Comparison of ENCODE assay signal across 10 mouse cellular contexts in the genomic region with DNA sequence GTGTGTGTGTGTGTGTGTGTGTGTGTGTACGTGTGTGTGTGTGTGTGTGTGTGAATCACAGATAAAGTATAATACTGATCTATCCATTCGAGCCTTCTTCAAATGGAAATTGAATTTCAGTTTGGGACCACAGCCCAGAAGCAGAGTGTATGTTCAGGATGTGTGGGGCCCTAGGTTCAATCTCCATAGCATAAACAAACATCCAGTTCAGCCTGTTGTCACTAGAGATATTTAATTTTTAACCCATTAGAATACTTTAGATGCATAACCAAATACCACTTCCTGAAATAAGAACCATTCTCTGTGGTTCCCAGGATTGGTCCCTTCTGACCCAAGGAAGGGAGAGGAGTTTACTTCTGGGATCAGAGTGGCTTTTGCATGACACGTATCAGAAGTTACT.
A peak's percentile ranks its signal among the peaks of the same experiment; 100 is the strongest.
DNase-seq lines count a peak whose midpoint lies in the region; ATAC-seq and TF ChIP-seq lines count a peak whose summit lies in the region.
"Had no signal": no experiment of that assay in that cellular context is flagged by ENCODE, and none has a peak within 500 bp of the region (broad histone marks: within the 10 kb centered on the region; RNA-seq: fewer than 3 reads in every experiment).

No protein-coding gene starts in this region.

- H3K4me2 ChIP-seq in hindbrain, embryonic 14.5 days (replicated peaks), result no peak overlapping the region
- no peak overlapping the region for H3K4me2 ChIP-seq in lung, embryonic 16.5 days (ENCODE audit: low read depth, low read length)
- no peak overlapping the region for H3K4me2 ChIP-seq in forebrain, postnatal 0 days (ENCODE audit: low read depth)
- H3K4me2 ChIP-seq: limb, embryonic 13.5 days had no signal

- H3K27me3 ChIP-seq in hindbrain, embryonic 10.5 days (ENCODE audit: insufficient read depth, poor library complexity, severe bottlenecking), result no peaks in the 10 kb centered on the region
- H3K27me3 ChIP-seq in hindbrain, embryonic 14.5 days (ENCODE audit: control insufficient read depth, insufficient read depth, low read length), result no peaks in the 10 kb centered on the region
- no peaks in the 10 kb centered on the region for H3K27me3 ChIP-seq in lung, embryonic 16.5 days (ENCODE audit: control insufficient read depth, insufficient read depth, low read depth, low read length)
- no peaks in the 10 kb centered on the region for H3K27me3 ChIP-seq in forebrain, postnatal 0 days (ENCODE audit: insufficient read depth, low read length)
- H3K27me3 ChIP-seq: limb, embryonic 13.5 days had no signal

- no peak for TF ChIP-seq CTCF in forebrain, postnatal 0 days (IDR thresholded peaks at IDR 0.05; ENCODE audit: low read depth)

- peaks cover 9% of the 10 kb centered on the region; the same call in 1 of the 2 replicates for H3K36me3 ChIP-seq in hindbrain, embryonic 10.5 days
- H3K36me3 ChIP-seq in hindbrain, embryonic 14.5 days (replicated peaks; ENCODE audit: control insufficient read depth, insufficient read depth), result no peaks in the 10 kb centered on the region
- H3K36me3 ChIP-seq in lung, embryonic 16.5 days (ENCODE audit: control insufficient read depth, insufficient read depth, low read length), result 0 out of 2 replicates have a peak, but pooled peaks cover 2% of the 10 kb centered on the region
- no peaks in the 10 kb centered on the region for H3K36me3 ChIP-seq in forebrain, postnatal 0 days (ENCODE audit: insufficient read depth)

- H3K9me3 ChIP-seq in hindbrain, embryonic 10.5 days, result peaks cover 13% of the 10 kb centered on the region
- peaks cover 9% of the 10 kb centered on the region; the same call in 1 of the 2 replicates for H3K9me3 ChIP-seq in hindbrain, embryonic 14.5 days (ENCODE audit: control insufficient read depth, low read length)
- 0 out of 2 replicates have a peak, but pooled peaks cover 3% of the 10 kb centered on the region for H3K9me3 ChIP-seq in lung, embryonic 16.5 days (ENCODE audit: control insufficient read depth, low read length)
- H3K9me3 ChIP-seq in forebrain, postnatal 0 days (ENCODE audit: low read length), result 0 out of 2 replicates have a peak, but pooled peaks cover 3% of the 10 kb centered on the region

- H3K9ac ChIP-seq in hindbrain, embryonic 14.5 days, result no peak overlapping the region
- H3K9ac ChIP-seq in lung, embryonic 16.5 days (ENCODE audit: low read length), result no peak overlapping the region
- no peak overlapping the region for H3K9ac ChIP-seq in forebrain, postnatal 0 days
- H3K9ac ChIP-seq: limb, embryonic 13.5 days had no signal

- no peak for DNase-seq in hindbrain, embryonic 10.5 days (ENCODE audit: low spot score)
- no peak for DNase-seq in hindbrain, embryonic 14.5 days (ENCODE audit: low spot score)
- DNase-seq in lung, postnatal 10 days, result no peak
- no peak for DNase-seq in forebrain, postnatal 0 days
- no peak for DNase-seq in urinary bladder, postnatal 10 days (ENCODE audit: low spot score)
- no peak for DNase-seq in cerebellum, adult 11-12 months
- DNase-seq: thymus, postnatal 4 days had no signal

- H3K4me3 ChIP-seq in hindbrain, embryonic 10.5 days, result no peak overlapping the region
- no peak overlapping the region for H3K4me3 ChIP-seq in hindbrain, embryonic 14.5 days (replicated peaks; ENCODE audit: low read length)
- H3K4me3 ChIP-seq in lung, embryonic 16.5 days (ENCODE audit: low read length), result no peak overlapping the region
- H3K4me3 ChIP-seq in forebrain, postnatal 0 days (ENCODE audit: low read depth, low read length), result no peak overlapping the region
- H3K4me3 ChIP-seq: limb, embryonic 13.5 days had no signal

- ATAC-seq in hindbrain, embryonic 14.5 days (ENCODE audit: low FRiP score), result no peak
- peak; percentile 78 for ATAC-seq in lung, embryonic 16.5 days (ENCODE audit: low read depth)
- 0 out of 2 replicates have a peak, but pooled peaks have one; percentile 6 for ATAC-seq in forebrain, postnatal 0 days
- 0 out of 2 replicates have a peak, but pooled peaks have one; percentile 1 for ATAC-seq in megakaryocyte-erythroid progenitor cell, adult 5-6 weeks (replicated peaks; ENCODE audit: low FRiP score, low TSS enrichment, poor library complexity, severe bottlenecking)

- 0 out of 2 replicates have a peak overlapping the region, but pooled peaks have one; percentile 3 for H3K27ac ChIP-seq in hindbrain, embryonic 10.5 days
- no peak overlapping the region for H3K27ac ChIP-seq in hindbrain, embryonic 14.5 days
- H3K27ac ChIP-seq in lung, embryonic 16.5 days (ENCODE audit: low read length), result peak overlapping the region; percentile 97
- no peak overlapping the region for H3K27ac ChIP-seq in forebrain, postnatal 0 days (ENCODE audit: low read depth, low read length)
- H3K27ac ChIP-seq: limb, embryonic 13.5 days had no signal

- H3K4me1 ChIP-seq in hindbrain, embryonic 10.5 days (replicated peaks), result peaks cover 10% of the 10 kb centered on the region; the same call in 1 of the 2 replicates
- H3K4me1 ChIP-seq in hindbrain, embryonic 14.5 days (replicated peaks; ENCODE audit: control insufficient read depth, insufficient read depth, low read length), result peaks cover 8% of the 10 kb centered on the region
- H3K4me1 ChIP-seq in lung, embryonic 16.5 days (replicated peaks; ENCODE audit: control insufficient read depth, insufficient read depth, low read length), result peaks cover 29% of the 10 kb centered on the region
- peaks cover 10% of the 10 kb centered on the region; the same call in 1 of the 2 replicates for H3K4me1 ChIP-seq in forebrain, postnatal 0 days (ENCODE audit: insufficient read depth)

- 64% methylated on average over 3 of the region's 3 CpGs for WGBS in hindbrain, embryonic 10.5 days
- WGBS in hindbrain, embryonic 14.5 days, result 72% methylated on average over 3 of the region's 3 CpGs
- 36% methylated on average over 3 of the region's 3 CpGs for WGBS in lung, embryonic 16.5 days
- WGBS in forebrain, postnatal 0 days, result 48% methylated on average over 3 of the region's 3 CpGs

Comparison
In these comparisons a context has a peak if more than half of its experiments do, and no peak if none do; other contexts are left out.
1. H3K27ac ChIP-seq: peak in hindbrain, embryonic 10.5 days (single experiment) and lung, embryonic 16.5 days (single experiment); none in hindbrain, embryonic 14.5 days (single experiment) and forebrain, postnatal 0 days (single experiment).